Mouse (Mus musculus) brain, embryonic 18.5 days (tissue): ENCODE measurements around the gene Lyar.

Experiments
- DNase-seq: peaks from one replicate; pipeline ENCODE4 v3.0.0-alpha.2; 2012; ENCODE audit warnings: low read depth, low spot score

Gene Lyar

GRCm38 (mm10) chr5:38220328-38220912, at the start of gene Lyar, which contains the start of gene Zbtb49:
Gene Lyar, plus strand, starts transcription at chr5:38220470.
Gene Zbtb49, minus strand, starts transcription at chr5:38220457.
- DNase-seq: peak; percentile 73

GRCm38 (mm10) chr5:38173766-38174165, 46.5 kb upstream of the Lyar start:
- no peak for DNase-seq

- DNase-seq: no peak
Observed at GRCm38 (mm10) chr5:38174256-38174912, 45.9 kb upstream of the Lyar start.

- no peak for DNase-seq
Observed at GRCm38 (mm10) chr5:38184688-38185285, 35.5 kb upstream of the Lyar start.

- DNase-seq: no peak
Observed at GRCm38 (mm10) chr5:38187006-38187405, 33.3 kb upstream of the Lyar start.

GRCm38 (mm10) chr5:38190907-38191306, 29.4 kb upstream of the Lyar start:
- no peak for DNase-seq

- DNase-seq: no peak
Observed at GRCm38 (mm10) chr5:38194946-38195345, 25.3 kb upstream of the Lyar start.

GRCm38 (mm10) chr5:38195941-38196340, 24.3 kb upstream of the Lyar start:
- no peak for DNase-seq

- no peak for DNase-seq
Observed at GRCm38 (mm10) chr5:38196821-38197481, 23.3 kb upstream of the Lyar start.

- peak; percentile 65 for DNase-seq
Observed at GRCm38 (mm10) chr5:38197482-38197823, 22.8 kb upstream of the Lyar start.

GRCm38 (mm10) chr5:38199686-38200085, 20.6 kb upstream of the Lyar start:
- no peak for DNase-seq

- DNase-seq: no peak
Observed at GRCm38 (mm10) chr5:38205303-38205726, 15.0 kb upstream of the Lyar start.

- DNase-seq: no peak
Observed at GRCm38 (mm10) chr5:38208985-38209384, 11.3 kb upstream of the Lyar start.

GRCm38 (mm10) chr5:38211691-38212090, 8.6 kb upstream of the Lyar start:
- DNase-seq: no peak

- no peak for DNase-seq
Observed at GRCm38 (mm10) chr5:38213009-38213408, 7.3 kb upstream of the Lyar start.

GRCm38 (mm10) chr5:38219771-38220307, 431 bp upstream of the Lyar start:
- no peak for DNase-seq

- DNase-seq: no peak
Observed at GRCm38 (mm10) chr5:38235422-38235821, 15.2 kb downstream of the Lyar start.

- no peak for DNase-seq
Observed at GRCm38 (mm10) chr5:38236627-38237026, 16.4 kb downstream of the Lyar start.

GRCm38 (mm10) chr5:38240727-38241472, 20.6 kb downstream of the Lyar start:
- DNase-seq: no peak

GRCm38 (mm10) chr5:38241473-38241834, 21.2 kb downstream of the Lyar start:
- DNase-seq: no peak

- no peak for DNase-seq
Observed at GRCm38 (mm10) chr5:38241966-38242365, 21.7 kb downstream of the Lyar start.

GRCm38 (mm10) chr5:38255195-38255594, 34.9 kb downstream of the Lyar start:
- no peak for DNase-seq
